Mouse (Mus musculus) neural tube, embryonic 15.5 days (tissue): Measurements from ENCODE around the gene Paip2b. TPM values are rescaled to one million over a fixed set of nuclear protein-coding genes. Genes with fewer than 3 reads are reported as not detected.
"Not testable (repeated sequence)": the region's sequence is repeated elsewhere in the genome, so short reads cannot be mapped to it uniquely, and the experiment has no call there.

ENCODE experiments used
- ATAC-seq: fragments of 200-750 bp; cut with Nextera tagmentation; 2 replicates; pipeline ENCODE4 v1.8.0; 2017; ENCODE audit warnings: mild to moderate bottlenecking, moderate TSS enrichment, moderate library complexity; ENCODE audit not compliant: low FRiP score
- H3K27ac ChIP-seq: fragments of 300-500 bp; sonication (generic); replicated peaks from 2 replicates; pipeline ENCODE4 v1.5.1; 2015; ENCODE audit warnings: mild to moderate bottlenecking, inconsistent platforms
- H3K27me3 ChIP-seq: fragments of 300-500 bp; sonication (generic); replicated peaks from 2 replicates; pipeline ENCODE4 v1.6.1; 2015; ENCODE audit warnings: inconsistent platforms
- H3K36me3 ChIP-seq: fragments of 300-500 bp; sonication (generic); 2 replicates; pipeline ENCODE4 v1.6.1; 2015; ENCODE audit warnings: inconsistent platforms
- H3K4me1 ChIP-seq: fragments of 300-500 bp; sonication (generic); 2 replicates; pipeline ENCODE4 v1.6.1; 2015; ENCODE audit warnings: inconsistent platforms
- H3K4me2 ChIP-seq: fragments of 300-500 bp; sonication (generic); 2 replicates; pipeline ENCODE4 v1.6.1; 2015; ENCODE audit warnings: inconsistent platforms, mild to moderate bottlenecking, moderate library complexity
- H3K4me3 ChIP-seq: fragments of 300-500 bp; sonication (generic); replicated peaks from 2 replicates; pipeline ENCODE4 v1.5.1; 2015; ENCODE audit warnings: mild to moderate bottlenecking, inconsistent platforms
- H3K9ac ChIP-seq: fragments of 300-500 bp; sonication (generic); replicated peaks from 2 replicates; pipeline ENCODE4 v1.6.1; 2015; ENCODE audit warnings: mild to moderate bottlenecking, inconsistent platforms
- H3K9me3 ChIP-seq: fragments of 300-500 bp; sonication (generic); replicated peaks from 2 replicates; pipeline ENCODE4 v1.6.1; 2016; ENCODE audit warnings: inconsistent platforms
- WGBS: fragments of 180-500 bp; shearing (Covaris S2); methylation state at CpG from one replicate; pipeline ENCODE4 v1.1.7; 2015; ENCODE audit warnings: mixed read lengths; 5-methylcytosine and 5-hydroxymethylcytosine counted together
- polyA plus RNA-seq: library from polyadenylated mRNA; unstranded; fragments of >200 nt; fragmentation: Nextera tagmentation; extraction: Ambion mirVana; gene quantifications from 2 replicates; pipeline ENCODE4 v1.2.1, GENCODE M21; 2015

Gene Paip2b
- polyA plus RNA-seq, 1 experiment from 2014 or later = 26.1 TPM

GRCm38 (mm10) chr6:83840086-83840485, 8.5 kb upstream of the Paip2b start:
- no peak overlapping the region for H3K4me2 ChIP-seq
- no peaks in the 10 kb centered on the region for H3K36me3 ChIP-seq
- H3K27me3 ChIP-seq = no peaks in the 10 kb centered on the region
- no peak for ATAC-seq
- H3K9ac ChIP-seq = no peak overlapping the region
- H3K4me1 ChIP-seq = no peaks in the 10 kb centered on the region
- H3K27ac ChIP-seq = no peak overlapping the region
- no peak overlapping the region for H3K4me3 ChIP-seq
- H3K9me3 ChIP-seq = no peaks in the 10 kb centered on the region
- WGBS = 87% methylated on average over 6 of the region's 6 CpGs

GRCm38 (mm10) chr6:83838046-83838445, 6.5 kb upstream of the Paip2b start:
- 95% methylated on average over 2 of the region's 2 CpGs for WGBS
- ATAC-seq = no peak
- H3K4me3 ChIP-seq = no peak overlapping the region
- no peak overlapping the region for H3K9ac ChIP-seq
- H3K4me1 ChIP-seq = no peaks in the 10 kb centered on the region
- H3K27me3 ChIP-seq = no peaks in the 10 kb centered on the region
- no peak overlapping the region for H3K27ac ChIP-seq
- no peak overlapping the region for H3K4me2 ChIP-seq
- no peaks in the 10 kb centered on the region for H3K36me3 ChIP-seq
- H3K9me3 ChIP-seq = no peaks in the 10 kb centered on the region

GRCm38 (mm10) chr6:83836826-83837225, 5.3 kb upstream of the Paip2b start:
- WGBS = 56% methylated on average over 2 of the region's 2 CpGs
- H3K4me1 ChIP-seq = no peaks in the 10 kb centered on the region
- H3K9ac ChIP-seq = no peak overlapping the region
- H3K4me3 ChIP-seq = no peak overlapping the region
- no peaks in the 10 kb centered on the region for H3K27me3 ChIP-seq
- H3K4me2 ChIP-seq = no peak overlapping the region
- no peak overlapping the region for H3K27ac ChIP-seq
- no peaks in the 10 kb centered on the region for H3K36me3 ChIP-seq
- ATAC-seq = no peak
- no peaks in the 10 kb centered on the region for H3K9me3 ChIP-seq

- peak overlapping the region; percentile 64 for H3K27ac ChIP-seq
- H3K4me2 ChIP-seq = peak overlapping the region; percentile 62
- WGBS = 74% methylated on average over 1 of the region's 1 CpGs
- not testable (repeated sequence) for H3K9ac ChIP-seq, H3K27me3 ChIP-seq, ATAC-seq, H3K9me3 ChIP-seq, H3K36me3 ChIP-seq
- peaks cover 16% of the 10 kb centered on the region for H3K4me1 ChIP-seq
- H3K4me3 ChIP-seq = peak overlapping the region; percentile 82; the same call in 1 of the 2 replicates
Measured at GRCm38 (mm10) chr6:83832393-83832792, 852 bp upstream of the Paip2b start.

- no peaks in the 10 kb centered on the region for H3K27me3 ChIP-seq
- no peaks in the 10 kb centered on the region for H3K9me3 ChIP-seq
- 2% methylated on average over 35 of the region's 35 CpGs for WGBS
- peak overlapping the region; percentile 82 for H3K4me3 ChIP-seq
- peak overlapping the region; percentile 78 for H3K4me2 ChIP-seq
- peak overlapping the region; percentile 81 for H3K9ac ChIP-seq
- peaks cover 16% of the 10 kb centered on the region for H3K4me1 ChIP-seq
- ATAC-seq = peak; percentile 82
- peak overlapping the region; percentile 92 for H3K27ac ChIP-seq
- H3K36me3 ChIP-seq = no peaks in the 10 kb centered on the region
Measured at GRCm38 (mm10) chr6:83830941-83831605, 468 bp downstream of the Paip2b start.

GRCm38 (mm10) chr6:83821856-83822255, 9.7 kb downstream of the Paip2b start:
- no peak overlapping the region for H3K4me2 ChIP-seq
- no peak for ATAC-seq
- no peaks in the 10 kb centered on the region for H3K27me3 ChIP-seq
- no peaks in the 10 kb centered on the region for H3K36me3 ChIP-seq
- H3K9me3 ChIP-seq = no peaks in the 10 kb centered on the region
- no peaks in the 10 kb centered on the region for H3K4me1 ChIP-seq
- 54% methylated on average over 2 of the region's 2 CpGs for WGBS
- no peak overlapping the region for H3K4me3 ChIP-seq
- H3K9ac ChIP-seq = no peak overlapping the region
- H3K27ac ChIP-seq = no peak overlapping the region

- H3K4me2 ChIP-seq = no peak overlapping the region
- no peaks in the 10 kb centered on the region for H3K36me3 ChIP-seq
- ATAC-seq = no peak
- no peak overlapping the region for H3K4me3 ChIP-seq
- H3K27ac ChIP-seq = no peak overlapping the region
- no peaks in the 10 kb centered on the region for H3K4me1 ChIP-seq
- H3K9me3 ChIP-seq = no peaks in the 10 kb centered on the region
- no peaks in the 10 kb centered on the region for H3K27me3 ChIP-seq
- H3K9ac ChIP-seq = no peak overlapping the region
- WGBS = 84% methylated on average over 2 of the region's 2 CpGs
Measured at GRCm38 (mm10) chr6:83820727-83821515, 10.6 kb downstream of the Paip2b start.

- WGBS = 74% methylated on average over 1 of the region's 1 CpGs
Measured at GRCm38 (mm10) chr6:83818996-83819395, 12.5 kb downstream of the Paip2b start.

GRCm38 (mm10) chr6:83815801-83816200, 15.7 kb downstream of the Paip2b start:
- no peak overlapping the region for H3K27ac ChIP-seq
- no peaks in the 10 kb centered on the region for H3K9me3 ChIP-seq
- no peak for ATAC-seq
- WGBS = 95% methylated on average over 3 of the region's 3 CpGs
- no peaks in the 10 kb centered on the region for H3K27me3 ChIP-seq
- no peak overlapping the region for H3K9ac ChIP-seq
- no peaks in the 10 kb centered on the region for H3K4me1 ChIP-seq
- peaks cover 18% of the 10 kb centered on the region for H3K36me3 ChIP-seq
- H3K4me3 ChIP-seq = no peak overlapping the region
- no peak overlapping the region for H3K4me2 ChIP-seq

More at GRCm38 (mm10) chr6:83818996-83819395, 12.5 kb downstream of the Paip2b start:
- no peak overlapping the region for H3K27ac ChIP-seq
- no peak for ATAC-seq
- no peaks in the 10 kb centered on the region for H3K9me3 ChIP-seq
- H3K9ac ChIP-seq = no peak overlapping the region
- H3K4me3 ChIP-seq = no peak overlapping the region
- H3K27me3 ChIP-seq = no peaks in the 10 kb centered on the region
- no peak overlapping the region for H3K4me2 ChIP-seq
- H3K4me1 ChIP-seq = no peaks in the 10 kb centered on the region
- H3K36me3 ChIP-seq = peaks cover under 1% of the 10 kb centered on the region; the same call in 1 of the 2 replicates

- no peaks in the 10 kb centered on the region for H3K9me3 ChIP-seq
- no peak overlapping the region for H3K27ac ChIP-seq
- H3K36me3 ChIP-seq = peaks cover 70% of the 10 kb centered on the region
- H3K4me2 ChIP-seq = no peak overlapping the region
- H3K4me1 ChIP-seq = 0 out of 2 replicates have a peak, but pooled peaks cover 1% of the 10 kb centered on the region
- WGBS = 97% methylated on average over 3 of the region's 3 CpGs
- no peak overlapping the region for H3K9ac ChIP-seq
- no peaks in the 10 kb centered on the region for H3K27me3 ChIP-seq
- ATAC-seq = no peak
- H3K4me3 ChIP-seq = no peak overlapping the region
Measured at GRCm38 (mm10) chr6:83802846-83803245, 28.7 kb downstream of the Paip2b start.

GRCm38 (mm10) chr6:83802033-83802432, 29.5 kb downstream of the Paip2b start:
- Histone ChIP-seq H3K9me3 (no peaks in the 10 kb centered on the region), H3K4me3 (no peak overlapping the region), H3K4me2 (no peak overlapping the region), H3K27ac (no peak overlapping the region), H3K9ac (no peak overlapping the region), H3K4me1 (peaks cover 6% of the 10 kb centered on the region), H3K27me3 (no peaks in the 10 kb centered on the region), H3K36me3 (peaks cover 69% of the 10 kb centered on the region)
- 91% methylated on average over 5 of the region's 5 CpGs for WGBS
- no peak for ATAC-seq

- Histone ChIP-seq H3K27ac (no peak overlapping the region), H3K36me3 (peaks cover 42% of the 10 kb centered on the region), H3K27me3 (no peaks in the 10 kb centered on the region), H3K4me1 (peaks cover 27% of the 10 kb centered on the region), H3K9me3 (no peaks in the 10 kb centered on the region), H3K4me2 (0 out of 2 replicates have a peak overlapping the region, but pooled peaks have one; percentile 88), H3K9ac (no peak overlapping the region), H3K4me3 (no peak overlapping the region)
- ATAC-seq = no peak
- WGBS = 60% methylated on average over 3 of the region's 3 CpGs
Measured at GRCm38 (mm10) chr6:83796686-83797085, 34.9 kb downstream of the Paip2b start.
